Mouse (Mus musculus): ENCODE data around the gene Col15a1. TPM values are rescaled to one million over a fixed set of nuclear protein-coding genes. Genes with fewer than 3 reads are reported as not detected.

The Col15a1 gene
- total RNA-seq, 2 experiments from 2014 or later = 109 to 154 TPM

DNA sequence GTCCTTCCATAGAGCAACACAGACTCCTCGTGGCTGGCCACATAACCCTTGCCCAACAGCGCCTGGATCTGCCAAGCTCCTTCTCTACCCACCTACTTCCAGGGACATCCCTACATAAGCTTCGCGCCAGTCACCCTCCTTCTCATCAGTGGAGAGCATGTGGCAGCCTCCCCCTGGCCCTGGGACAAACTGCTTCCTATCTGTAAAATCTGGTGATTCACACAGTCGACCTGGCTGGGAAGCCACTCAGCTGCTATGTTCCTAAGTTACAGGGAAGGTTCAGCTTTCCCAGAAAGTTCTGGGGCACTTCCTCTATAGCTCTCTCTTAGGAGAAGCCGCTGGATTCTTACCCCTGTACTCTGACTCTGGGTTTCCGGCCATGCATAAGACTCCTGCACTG, 22.5 kb downstream of the Col15a1 start:
- DNase-seq = no peak

DNA sequence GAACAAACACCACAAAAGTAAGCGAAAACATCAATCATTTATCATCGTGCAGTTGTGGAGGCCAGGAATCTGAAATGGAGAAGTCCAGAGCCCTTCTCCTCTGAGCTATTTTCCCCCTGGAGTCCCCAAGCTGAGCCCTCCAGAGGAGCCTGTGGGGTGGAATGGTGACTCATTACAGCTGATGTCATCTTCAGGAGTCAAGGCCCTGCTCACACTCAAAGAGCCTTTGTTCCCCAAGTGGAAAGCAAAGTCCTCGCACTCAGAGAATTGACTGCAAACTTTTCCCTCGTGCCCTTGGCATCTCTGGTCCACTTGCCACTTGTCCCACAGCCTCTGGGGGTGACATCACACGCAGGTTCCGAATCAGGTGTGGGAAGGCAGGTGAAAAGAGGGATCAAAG, 23.4 kb downstream of the Col15a1 start:
- DNase-seq = peak; percentile 47

DNA sequence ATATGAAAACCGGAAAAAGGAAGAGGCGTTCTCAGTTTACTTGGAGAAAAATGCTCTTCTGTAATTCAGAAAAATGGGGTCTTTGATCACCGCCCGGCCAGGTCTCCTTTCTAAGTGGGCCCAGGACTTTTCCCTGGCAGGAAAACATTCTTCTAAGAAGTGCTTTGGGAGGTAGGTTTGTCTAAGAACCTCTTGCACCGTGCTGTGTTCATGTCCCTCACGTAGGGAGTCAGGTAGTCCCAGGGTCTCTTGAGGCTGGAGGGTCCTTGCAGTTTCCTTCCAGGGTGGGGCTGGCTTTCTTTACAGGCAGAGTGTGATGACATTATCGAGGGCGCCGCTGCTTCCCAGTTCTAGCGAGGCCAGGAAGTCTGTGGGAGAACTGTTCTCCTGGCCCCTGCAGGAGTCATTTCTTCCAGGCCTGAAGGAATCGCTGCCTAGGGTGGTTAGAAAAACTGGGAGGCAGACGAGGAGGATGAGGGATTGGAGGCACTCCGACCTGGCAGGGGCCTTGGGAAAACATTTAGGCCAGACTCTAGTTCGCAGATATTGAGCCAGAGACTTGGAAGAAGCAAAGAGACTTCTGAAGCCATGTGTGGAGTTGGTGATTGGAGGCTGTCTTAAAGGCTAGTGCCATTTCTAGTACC, 25.4 kb downstream of the Col15a1 start:
- no peak for DNase-seq

DNA sequence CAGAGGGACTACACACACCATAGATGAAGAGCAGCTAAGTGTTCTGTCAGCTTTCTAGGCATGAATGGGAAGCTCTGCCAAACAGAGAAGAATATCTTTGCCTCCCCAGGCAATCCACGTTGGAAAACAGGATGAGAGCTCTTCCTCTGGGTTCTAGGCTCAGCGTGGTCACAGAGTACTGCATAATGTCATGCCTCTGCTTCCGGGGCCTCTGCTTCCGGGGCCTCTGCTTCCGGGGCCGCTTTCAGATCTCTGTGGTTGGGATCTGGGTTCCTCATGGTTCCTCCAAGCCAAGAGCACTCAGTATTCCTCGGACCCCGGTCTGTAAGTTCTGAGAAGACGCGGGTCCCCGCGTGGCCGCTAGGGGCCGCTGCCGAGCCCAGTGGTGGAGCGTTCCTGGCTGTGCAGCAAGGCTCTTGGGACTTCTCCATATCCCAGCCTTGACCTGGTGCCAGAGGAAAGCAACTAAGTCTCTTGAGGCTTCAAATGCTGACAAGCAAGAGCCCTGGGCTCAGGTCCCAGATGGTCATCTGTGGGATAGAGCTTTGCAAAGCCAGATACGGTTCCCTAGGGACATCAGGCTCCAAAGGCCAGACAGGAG, 26.8 kb downstream of the Col15a1 start:
- peak; percentile 93 for DNase-seq

DNA sequence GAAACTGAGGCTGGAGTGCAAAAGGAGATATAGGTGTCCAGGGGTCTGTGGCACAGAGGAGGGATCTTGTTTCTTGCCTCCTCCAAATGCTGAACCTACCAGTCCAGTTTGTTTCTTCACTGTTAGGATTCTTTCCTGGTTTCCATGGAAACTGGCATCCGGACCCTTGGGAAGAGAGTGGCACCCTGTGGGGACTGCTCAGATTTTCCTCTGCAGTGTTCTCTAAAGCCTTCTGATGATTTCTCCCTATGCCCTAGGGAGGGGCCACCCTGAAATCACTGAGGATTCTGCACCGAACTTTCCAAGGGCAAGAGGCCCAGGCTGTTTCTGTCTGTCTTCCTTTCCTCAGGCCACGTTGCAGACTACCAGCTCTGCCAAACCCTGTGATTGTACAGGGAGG, 27.4 kb downstream of the Col15a1 start:
- DNase-seq = no peak

DNA sequence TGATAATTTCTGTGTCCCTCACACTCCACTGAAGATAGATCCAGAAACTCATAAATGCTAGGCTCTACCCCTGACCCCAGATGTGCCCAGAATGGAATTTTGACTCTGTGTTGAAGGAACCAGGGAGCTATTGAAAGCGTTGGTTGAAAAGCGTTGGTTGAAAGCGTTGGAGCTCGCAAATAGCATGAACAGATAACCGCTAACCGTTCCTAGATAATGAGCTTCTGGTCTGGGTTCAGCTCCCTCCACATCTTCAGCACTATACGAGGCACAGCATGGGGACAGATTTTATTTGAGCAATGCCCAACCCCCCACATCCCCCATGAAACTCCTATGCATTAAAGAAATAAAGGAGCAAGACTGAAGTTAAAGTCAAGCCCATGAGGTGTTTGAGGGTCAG, 28.1 kb downstream of the Col15a1 start:
- DNase-seq = no peak

DNA sequence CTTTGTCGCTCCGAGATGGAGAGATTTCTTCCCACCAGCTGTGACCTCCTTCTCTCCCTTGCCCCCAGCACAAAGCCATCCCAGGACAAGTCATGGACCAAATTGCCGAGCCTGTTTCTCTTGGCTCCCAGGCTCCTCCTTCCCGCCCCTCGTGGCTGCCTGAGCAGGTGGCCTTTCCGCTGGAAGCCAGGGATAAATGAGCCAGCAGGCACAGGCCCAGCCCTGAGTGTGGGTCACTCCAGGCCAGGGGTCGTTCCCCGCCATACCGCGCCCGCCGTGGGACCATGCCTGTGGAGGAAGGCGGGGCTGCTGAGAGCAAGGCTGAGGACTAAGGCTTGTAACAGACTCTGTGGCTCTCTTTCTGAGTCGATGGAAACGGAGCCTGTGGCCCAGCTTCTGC, 29.3 kb downstream of the Col15a1 start:
- DNase-seq = peak; percentile 40

DNA sequence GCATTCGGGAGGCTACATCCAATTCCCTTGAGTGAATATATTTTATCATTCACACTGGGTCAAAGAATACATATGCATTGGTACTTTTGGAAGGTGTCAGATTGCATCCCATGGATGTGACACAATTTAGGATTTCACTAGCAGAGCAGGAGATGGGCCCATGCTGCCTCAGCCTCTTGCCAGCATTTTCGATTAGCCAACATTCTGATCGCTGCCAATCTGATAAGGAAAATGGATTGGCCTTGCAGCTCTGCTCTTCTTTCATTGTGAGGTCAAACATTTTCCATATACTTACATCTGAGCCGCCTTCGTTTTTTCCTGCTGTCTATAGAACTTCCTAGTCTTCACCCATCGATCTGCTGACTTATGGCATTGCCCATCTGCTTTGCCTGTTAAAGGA, 31.2 kb downstream of the Col15a1 start:
- peak; percentile 64 for DNase-seq

DNA sequence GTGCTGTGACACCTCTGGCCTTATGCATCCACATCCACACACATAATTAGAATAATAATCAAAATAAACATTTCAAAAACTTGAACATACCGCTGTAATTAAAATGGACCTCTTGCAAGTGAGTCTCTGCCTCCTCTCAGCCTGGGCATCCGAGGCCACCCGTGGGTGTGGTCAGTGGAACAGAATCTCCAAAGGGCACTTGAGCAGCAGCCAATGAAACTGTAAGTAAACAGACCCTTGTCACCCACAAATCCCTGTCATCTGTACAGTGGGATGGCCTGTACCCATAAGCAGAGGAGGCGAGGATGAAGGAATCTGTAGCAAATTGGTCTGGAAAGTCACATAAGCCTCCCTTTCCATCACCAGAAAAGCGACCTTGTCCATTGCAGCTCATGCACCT, 32.9 kb downstream of the Col15a1 start:
- no peak for DNase-seq

DNA sequence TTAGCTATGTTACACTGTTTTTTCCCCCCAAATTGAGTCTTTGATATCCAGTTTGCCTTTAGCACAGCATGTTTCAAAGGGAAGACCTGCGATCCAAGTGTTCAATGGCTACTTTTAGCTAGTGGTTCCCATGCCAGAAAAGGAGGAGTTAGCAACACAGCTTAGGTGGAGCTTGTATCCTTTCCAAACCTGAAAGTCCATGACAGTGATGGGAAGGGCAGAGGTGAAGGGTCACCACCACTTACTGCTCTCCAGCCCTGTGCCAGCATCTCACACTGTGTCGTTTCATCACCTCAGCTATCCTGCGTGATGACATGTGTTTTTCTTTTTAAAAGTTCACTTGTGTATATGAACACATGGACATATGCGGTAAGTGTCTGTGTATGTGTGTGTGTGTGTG, 34.2 kb downstream of the Col15a1 start:
- DNase-seq = no peak

DNA sequence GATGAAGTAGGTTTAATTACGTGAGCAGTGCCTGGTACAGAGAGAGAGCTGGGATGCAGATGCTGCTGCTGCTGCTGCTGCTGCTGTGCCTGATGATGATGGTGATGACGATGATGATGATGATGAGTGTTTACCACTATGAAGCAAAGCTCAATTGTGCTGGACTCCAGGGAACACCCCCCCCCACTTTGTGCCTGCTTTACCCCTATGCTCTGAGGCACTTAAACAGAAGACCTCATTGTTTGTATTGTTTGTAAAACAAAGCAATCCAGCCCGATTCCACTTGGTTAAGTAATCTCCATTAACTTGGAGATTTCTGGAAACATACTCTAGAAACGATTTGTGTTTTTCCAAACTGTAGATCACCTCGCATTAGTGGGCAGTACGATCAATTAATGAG, 36.7 kb downstream of the Col15a1 start:
- DNase-seq = no peak

DNA sequence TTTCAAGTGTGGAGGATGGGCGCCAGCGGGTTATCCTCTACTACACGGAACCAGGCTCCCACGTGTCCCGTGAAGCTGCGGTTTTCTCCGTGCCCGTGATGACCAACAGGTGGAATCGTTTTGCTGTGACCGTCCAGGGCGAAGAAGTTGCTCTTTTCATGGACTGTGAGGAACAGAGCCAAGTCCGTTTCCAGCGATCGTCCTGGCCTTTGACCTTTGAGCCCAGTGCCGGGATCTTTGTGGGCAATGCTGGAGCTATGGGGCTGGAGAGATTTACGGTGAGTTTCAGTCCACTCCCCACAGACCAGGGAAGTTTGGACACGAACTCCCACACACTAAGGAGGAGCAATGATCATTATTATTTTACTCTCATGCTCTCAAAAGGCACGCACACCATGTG, 37.7 kb downstream of the Col15a1 start:
- no peak for DNase-seq

DNA sequence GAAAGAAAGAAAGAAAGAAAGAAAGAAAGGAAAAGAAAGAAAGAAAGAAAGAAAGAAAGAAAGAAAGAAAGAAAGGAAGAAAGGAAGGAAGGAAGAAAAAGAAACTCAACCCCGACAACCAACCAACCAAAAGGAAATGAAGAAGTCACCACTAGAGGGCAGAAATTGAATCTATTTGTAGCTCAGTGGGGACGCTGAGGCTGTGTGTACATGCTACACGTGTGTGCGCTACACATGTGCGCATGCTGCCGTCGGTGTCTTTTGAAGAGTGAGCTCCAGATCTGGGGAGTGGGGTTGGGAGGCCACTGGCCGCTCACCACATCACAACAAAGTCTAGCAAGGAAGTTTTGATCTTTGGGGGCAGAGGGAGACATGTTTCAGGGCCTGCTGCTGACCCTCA, 38.9 kb downstream of the Col15a1 start:
- no peak for DNase-seq

DNA sequence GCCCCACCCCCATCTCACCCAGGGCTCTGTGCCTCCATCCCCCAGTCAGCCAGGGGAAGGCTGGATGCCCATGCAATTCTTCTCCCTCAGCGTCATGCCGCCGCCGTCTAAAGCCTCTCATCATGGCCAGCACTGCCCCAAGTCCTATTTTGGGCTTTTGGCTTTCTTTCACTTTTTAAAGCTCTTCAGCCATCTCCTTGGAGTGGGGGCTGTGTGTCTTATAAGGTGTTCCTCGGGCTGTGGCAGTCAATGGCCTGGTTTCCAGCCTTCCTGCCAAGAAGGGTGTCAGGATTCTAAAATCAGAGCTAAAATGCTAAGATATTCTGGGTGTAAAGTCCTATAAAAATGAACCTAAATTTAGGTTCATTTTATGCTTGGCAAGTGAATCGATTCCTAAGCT, 39.6 kb downstream of the Col15a1 start:
- DNase-seq = no peak

DNA sequence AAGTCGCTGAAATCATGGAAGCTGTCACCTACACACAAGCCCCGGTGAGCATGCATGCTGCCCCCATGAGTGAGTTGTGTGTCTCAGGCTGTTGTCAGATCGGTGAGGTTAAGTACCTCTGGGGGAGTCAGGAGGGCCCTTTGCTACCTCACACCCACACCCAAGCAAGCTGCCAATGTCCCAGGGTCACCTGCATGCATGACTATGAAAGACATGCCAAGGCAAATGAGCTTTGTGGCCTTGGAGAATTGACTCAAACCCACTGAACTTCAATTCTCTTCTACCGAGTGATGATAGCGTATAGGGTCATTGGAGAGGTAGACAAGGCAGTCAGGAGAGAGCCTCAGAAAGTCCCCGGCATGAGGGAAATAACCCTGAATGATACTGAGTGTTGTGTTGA, 41.2 kb downstream of the Col15a1 start:
- no peak for DNase-seq

DNA sequence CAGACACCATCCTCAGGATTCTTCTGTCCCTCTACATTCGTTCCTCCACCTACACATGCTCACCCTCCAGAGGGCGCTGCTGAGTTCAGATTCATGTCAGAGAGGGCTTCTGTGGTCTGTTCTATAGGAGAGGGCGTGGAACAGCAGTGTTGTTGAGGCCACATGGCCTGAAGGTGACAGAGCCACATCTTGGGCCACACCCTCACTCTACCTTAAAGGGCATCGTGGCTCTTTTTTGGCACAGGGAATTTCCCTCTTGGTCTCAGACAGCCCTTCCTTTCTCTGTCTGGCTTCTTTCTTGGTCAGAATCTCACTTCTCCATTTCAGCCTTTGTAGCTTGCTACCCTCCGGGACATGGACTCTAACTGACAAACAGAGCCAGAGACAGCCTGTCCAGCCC, 43.1 kb downstream of the Col15a1 start:
- peak; percentile 86 for DNase-seq

DNA sequence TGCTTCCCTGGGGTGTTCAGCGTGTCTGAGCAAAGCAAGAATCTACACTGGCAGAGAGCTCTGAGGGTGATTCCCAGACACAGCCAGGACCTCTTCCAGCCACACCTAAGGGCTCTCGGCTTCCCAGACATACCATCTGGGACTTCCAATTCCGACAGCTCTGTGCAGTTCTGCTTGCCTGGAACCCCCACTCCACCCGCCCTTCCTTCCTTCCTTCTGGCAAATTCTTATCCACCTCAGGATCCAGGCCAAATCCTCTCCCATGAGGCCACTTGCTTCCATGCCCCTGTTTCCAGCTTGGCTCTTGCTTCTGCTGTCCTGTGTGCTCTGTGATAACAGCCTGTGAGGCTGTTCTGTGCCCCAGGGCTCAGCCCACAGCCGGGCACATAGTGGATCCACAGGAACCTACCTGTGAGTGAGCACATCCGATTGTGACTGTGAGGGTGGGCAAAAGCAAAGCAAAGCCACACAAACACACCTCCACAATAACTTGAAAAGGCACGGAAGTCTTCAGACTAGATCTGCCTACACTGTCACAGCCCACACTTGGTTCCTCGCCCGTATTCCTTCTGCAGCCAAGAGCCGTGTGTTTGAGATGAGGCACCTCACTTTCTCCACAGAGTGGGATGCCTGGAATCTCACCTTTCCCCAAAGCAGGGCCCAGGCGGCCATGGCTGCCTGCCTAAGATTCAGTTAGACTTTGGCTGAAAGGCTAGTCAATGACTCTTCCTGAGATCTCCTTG, 43.9 kb downstream of the Col15a1 start:
- peak; percentile 68 for DNase-seq

DNA sequence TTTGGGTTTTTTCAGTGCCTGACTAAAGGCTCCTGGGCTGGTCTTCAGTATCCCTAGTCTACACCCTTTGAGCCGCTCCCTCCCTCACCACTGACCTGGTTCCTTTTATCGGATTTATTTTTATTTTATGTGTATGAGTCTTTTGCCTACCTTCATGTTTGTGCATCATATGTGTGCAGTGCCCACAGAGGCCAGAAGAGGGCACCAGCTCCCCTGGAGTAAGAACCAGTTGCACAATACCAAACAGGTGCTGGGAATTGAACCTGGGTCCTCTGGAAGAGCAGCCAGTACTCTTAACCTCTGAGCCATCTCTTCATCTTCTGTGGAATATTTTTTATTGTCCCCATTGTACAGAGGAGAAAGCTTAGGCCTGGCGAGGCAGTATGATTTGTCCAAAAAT, 44.7 kb downstream of the Col15a1 start:
- DNase-seq = no peak

DNA sequence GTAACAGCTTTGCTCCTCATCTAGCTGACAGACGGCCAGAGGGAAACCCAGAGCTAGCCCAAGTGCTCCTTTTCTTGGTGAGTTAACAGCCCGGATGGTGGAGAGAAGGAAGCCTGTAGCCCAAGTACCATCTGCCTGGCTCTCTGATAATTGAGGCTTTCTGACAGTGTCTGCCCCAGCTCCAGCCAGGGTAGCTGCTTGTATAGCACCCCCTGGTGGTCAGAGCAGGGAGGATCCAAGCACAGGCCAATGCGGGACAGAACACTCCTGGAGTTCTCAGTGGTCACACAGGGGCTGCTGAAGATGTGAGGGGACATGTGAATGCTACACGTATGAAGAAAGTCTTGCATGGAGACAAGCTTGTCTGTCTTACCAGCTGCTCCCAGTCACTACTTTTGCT, 47.7 kb downstream of the Col15a1 start:
- peak; percentile 92 for DNase-seq

DNA sequence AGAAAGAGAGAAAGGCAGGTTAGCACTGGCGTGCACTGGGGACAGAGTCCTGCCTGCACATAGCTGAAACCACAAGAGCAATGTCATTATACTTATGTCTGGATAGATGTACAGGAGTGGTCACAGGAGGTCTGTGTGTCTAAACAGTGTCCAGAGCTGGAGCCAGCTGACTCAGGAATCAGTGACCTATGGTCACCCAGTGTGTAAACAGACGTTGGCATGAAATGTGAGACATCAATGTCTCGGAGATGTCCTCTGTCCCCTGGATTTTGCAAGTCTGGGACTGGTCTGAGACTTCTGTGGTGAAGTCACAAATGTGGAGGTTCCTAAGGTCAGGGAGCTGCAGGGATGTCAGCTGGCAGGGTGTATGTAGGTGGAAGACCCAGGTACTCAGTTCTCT, 50.2 kb downstream of the Col15a1 start:
- DNase-seq = no peak

DNA sequence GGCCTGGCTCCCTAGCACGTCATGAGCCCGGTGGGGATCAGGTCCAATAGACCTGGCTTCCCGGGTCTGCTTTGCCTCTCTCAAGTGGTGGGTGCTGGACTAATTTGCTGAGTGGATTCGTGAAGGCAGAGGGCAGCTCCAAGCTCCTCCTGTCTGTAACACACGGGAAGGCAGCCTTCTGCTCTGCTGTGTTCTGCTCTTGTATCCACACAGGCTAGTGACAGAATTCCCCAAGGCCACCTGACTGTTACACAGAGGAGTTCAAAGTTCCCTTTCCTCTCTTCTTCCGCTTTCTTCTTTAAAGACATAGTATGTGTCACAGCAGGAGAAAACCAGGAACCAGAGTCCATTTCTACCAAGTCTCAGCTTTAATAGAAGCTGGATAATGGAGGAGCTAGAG, 53.1 kb downstream of the Col15a1 start:
- DNase-seq = no peak

DNA sequence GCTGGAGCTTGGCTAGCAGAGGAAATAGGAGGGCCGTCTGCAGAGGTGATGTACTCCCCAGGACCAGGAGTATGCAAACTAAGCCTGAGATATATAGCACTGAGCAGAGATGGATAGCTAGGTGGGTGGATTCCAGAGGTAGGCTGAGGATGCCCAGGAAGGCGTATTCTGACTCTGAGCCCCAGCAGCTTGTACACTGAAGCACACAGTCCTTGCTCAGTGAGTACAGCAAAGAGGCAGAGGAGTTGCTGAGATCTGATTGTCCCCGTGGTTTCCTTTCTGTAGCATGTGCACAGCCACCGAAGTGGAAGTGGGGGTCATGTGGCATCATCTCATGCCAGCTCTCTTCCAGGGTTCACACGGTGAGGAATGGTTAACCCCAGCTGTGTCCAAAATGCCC, 54.0 kb downstream of the Col15a1 start:
- no peak for DNase-seq

DNA sequence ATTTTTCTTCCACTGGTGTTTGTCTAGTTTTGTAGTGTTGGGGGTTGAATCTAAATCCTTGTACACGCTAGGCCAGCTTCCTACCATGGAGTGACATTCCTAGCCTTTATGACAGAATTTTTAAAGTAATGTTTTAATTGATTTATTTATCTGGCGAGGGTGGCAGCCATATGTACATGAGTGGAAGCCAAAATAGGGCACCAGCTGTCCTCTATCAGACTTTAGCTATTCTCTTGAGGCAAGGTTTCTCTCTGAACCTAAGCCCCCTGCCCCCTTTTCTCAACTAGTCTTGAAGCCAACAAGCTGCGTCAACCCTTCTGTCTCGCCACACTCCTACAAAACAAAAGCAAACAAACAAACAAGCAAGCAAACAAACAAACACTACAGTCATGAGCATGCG, 57.6 kb downstream of the Col15a1 start:
- DNase-seq = no peak
